Comparison of ENCODE assay signal across 15 mouse cellular contexts in genomic region chr5:65918601-65919000, GRCm38 (mm10). TPM values are rescaled to one million over a fixed set of nuclear protein-coding genes. Genes with fewer than 3 reads are reported as not detected.
DNase-seq lines count a peak whose midpoint lies in the region; ATAC-seq and TF ChIP-seq lines count a peak whose summit lies in the region.
"Had no signal": no experiment of that assay in that cellular context is flagged by ENCODE, and none has a peak within 500 bp of the region (broad histone marks: within the 10 kb centered on the region; RNA-seq: fewer than 3 reads in every experiment).

No protein-coding gene starts in this region.

- TF ChIP-seq POLR2A in cerebellum, adult 2 months (IDR thresholded peaks at IDR 0.05; ENCODE audit: borderline replicate concordance, insufficient read depth, low read length), result no peak

- peak; percentile 20 for DNase-seq in retina, postnatal 1 day
- DNase-seq in retina, embryonic 14.5 days (ENCODE audit: low spot score), result no peak
- DNase-seq in embryonic facial prominence, embryonic 14.5 days (ENCODE audit: low spot score), result peak; percentile 43
- no peak for DNase-seq in adrenal gland, adult 8-10 months
- DNase-seq in cerebellum, adult 2 months, result no peak
- DNase-seq: cerebellum, adult 11-12 months had no signal

- no peaks in the 10 kb centered on the region for H3K36me3 ChIP-seq in embryonic facial prominence, embryonic 14.5 days (ENCODE audit: control insufficient read depth, insufficient read depth, low read length)
- H3K36me3 ChIP-seq in hindbrain, embryonic 15.5 days, result no peaks in the 10 kb centered on the region
- no peaks in the 10 kb centered on the region for H3K36me3 ChIP-seq in neural tube, embryonic 14.5 days (ENCODE audit: control insufficient read depth, insufficient read depth, low read length)
- no peaks in the 10 kb centered on the region for H3K36me3 ChIP-seq in kidney, embryonic 15.5 days
- H3K36me3 ChIP-seq: G1E had no signal

- WGBS in embryonic facial prominence, embryonic 14.5 days, result 83% methylated on average over 3 of the region's 3 CpGs
- 55% methylated on average over 3 of the region's 3 CpGs for WGBS in hindbrain, embryonic 15.5 days
- WGBS in neural tube, embryonic 14.5 days, result 74% methylated on average over 3 of the region's 3 CpGs
- WGBS in kidney, embryonic 15.5 days, result 75% methylated on average over 3 of the region's 3 CpGs
- WGBS in cerebellum, adult 2 months, result 79% methylated on average over 3 of the region's 3 CpGs

- H3K9me3 ChIP-seq in embryonic facial prominence, embryonic 14.5 days (ENCODE audit: control insufficient read depth, low read length), result no peaks in the 10 kb centered on the region
- no peaks in the 10 kb centered on the region for H3K9me3 ChIP-seq in hindbrain, embryonic 15.5 days
- H3K9me3 ChIP-seq in neural tube, embryonic 14.5 days (ENCODE audit: control insufficient read depth, low read length), result no peaks in the 10 kb centered on the region
- H3K9me3 ChIP-seq in kidney, embryonic 15.5 days (replicated peaks), result no peaks in the 10 kb centered on the region
- H3K9me3 ChIP-seq: G1E had no signal

- no peak overlapping the region for H3K4me3 ChIP-seq in embryonic facial prominence, embryonic 14.5 days (ENCODE audit: low read depth, low read length)
- H3K4me3 ChIP-seq in hindbrain, embryonic 15.5 days, result no peak overlapping the region
- H3K4me3 ChIP-seq in neural tube, embryonic 14.5 days (ENCODE audit: low read depth, low read length), result no peak overlapping the region
- H3K4me3 ChIP-seq in kidney, embryonic 15.5 days (replicated peaks), result no peak overlapping the region
- no peak overlapping the region for H3K4me3 ChIP-seq in cerebellum, adult 2 months (replicated peaks; ENCODE audit: insufficient read depth, low read depth, low read length)
- H3K4me3 ChIP-seq: erythroblast, embryonic 14.5 days had no signal

- H3K27ac ChIP-seq in embryonic facial prominence, embryonic 14.5 days (replicated peaks; ENCODE audit: low read depth, low read length), result no peak overlapping the region
- H3K27ac ChIP-seq in hindbrain, embryonic 15.5 days (replicated peaks), result peak overlapping the region; percentile 76
- no peak overlapping the region for H3K27ac ChIP-seq in neural tube, embryonic 14.5 days (ENCODE audit: low read depth, low read length)
- no peak overlapping the region for H3K27ac ChIP-seq in kidney, embryonic 15.5 days
- no peak overlapping the region for H3K27ac ChIP-seq in cerebellum, adult 2 months (ENCODE audit: insufficient read depth, low read length)

- no peaks in the 10 kb centered on the region for H3K27me3 ChIP-seq in embryonic facial prominence, embryonic 14.5 days (replicated peaks; ENCODE audit: control insufficient read depth, insufficient read depth, low read length)
- H3K27me3 ChIP-seq in hindbrain, embryonic 15.5 days, result no peaks in the 10 kb centered on the region
- H3K27me3 ChIP-seq in neural tube, embryonic 14.5 days (ENCODE audit: control insufficient read depth, insufficient read depth, low read length), result no peaks in the 10 kb centered on the region
- no peaks in the 10 kb centered on the region for H3K27me3 ChIP-seq in kidney, embryonic 15.5 days
- H3K27me3 ChIP-seq in cerebellum, adult 2 months (ENCODE audit: control insufficient read depth, insufficient read depth, low read length), result no peaks in the 10 kb centered on the region
- H3K27me3 ChIP-seq: megakaryocyte, embryonic 14.5 days had no signal

- TF ChIP-seq CTCF in cerebellum, adult 2 months (IDR thresholded peaks at IDR 0.05; ENCODE audit: borderline replicate concordance, insufficient read depth, low read depth, low read length), result no peak

- 0 out of 2 replicates have a peak, but pooled peaks have one; percentile 62 for ATAC-seq in embryonic facial prominence, embryonic 14.5 days (ENCODE audit: low read depth)
- peak; percentile 82 for ATAC-seq in hindbrain, embryonic 15.5 days (ENCODE audit: low FRiP score, low read depth)
- peak; percentile 73; the same call in 1 of the 2 replicates for ATAC-seq in neural tube, embryonic 14.5 days (ENCODE audit: low read depth)
- no peak for ATAC-seq in kidney, embryonic 15.5 days (replicated peaks; ENCODE audit: low FRiP score)

- H3K9ac ChIP-seq in embryonic facial prominence, embryonic 14.5 days (ENCODE audit: low read depth, low read length), result no peak overlapping the region
- no peak overlapping the region for H3K9ac ChIP-seq in hindbrain, embryonic 15.5 days
- H3K9ac ChIP-seq in neural tube, embryonic 14.5 days (replicated peaks; ENCODE audit: low read depth, low read length), result no peak overlapping the region
- H3K9ac ChIP-seq in kidney, embryonic 15.5 days, result no peak overlapping the region

- H3K4me1 ChIP-seq in embryonic facial prominence, embryonic 14.5 days (ENCODE audit: control insufficient read depth, insufficient read depth, low read length), result no peaks in the 10 kb centered on the region
- H3K4me1 ChIP-seq in hindbrain, embryonic 15.5 days (replicated peaks), result peaks cover 16% of the 10 kb centered on the region
- H3K4me1 ChIP-seq in neural tube, embryonic 14.5 days (ENCODE audit: control insufficient read depth, insufficient read depth, low read length), result peaks cover 4% of the 10 kb centered on the region; the same call in 1 of the 2 replicates
- H3K4me1 ChIP-seq in kidney, embryonic 15.5 days, result 0 out of 2 replicates have a peak, but pooled peaks cover 5% of the 10 kb centered on the region
- H3K4me1 ChIP-seq in cerebellum, adult 2 months (ENCODE audit: control insufficient read depth, insufficient read depth, low read length), result no peaks in the 10 kb centered on the region

- H3K4me2 ChIP-seq in embryonic facial prominence, embryonic 14.5 days (ENCODE audit: low read depth, low read length), result no peak overlapping the region
- H3K4me2 ChIP-seq in hindbrain, embryonic 15.5 days, result no peak overlapping the region
- H3K4me2 ChIP-seq in neural tube, embryonic 14.5 days (ENCODE audit: low read depth, low read length), result no peak overlapping the region
- H3K4me2 ChIP-seq in kidney, embryonic 15.5 days, result no peak overlapping the region

RNA-seq across cellular contexts. Expression of gene Chrna9, which starts 16.1 kb away (rescaled TPM):
- polyA plus RNA-seq in embryonic facial prominence, embryonic 14.5 days (2014; fragmentation: Nextera tagmentation; extraction: Ambion mirVana), result 1.00 and 2.2 TPM in 2 replicates
- not detected in 2 replicates for polyA plus RNA-seq in hindbrain, embryonic 15.5 days (2015; fragmentation: Nextera tagmentation; extraction: Ambion mirVana)
- not detected in 2 replicates for polyA plus RNA-seq in neural tube, embryonic 14.5 days (2014; fragmentation: Nextera tagmentation; extraction: Ambion mirVana)
- polyA plus RNA-seq in kidney, embryonic 15.5 days (2015; fragmentation: Nextera tagmentation; extraction: Ambion mirVana), result 0.28 and 0.55 TPM in 2 replicates
- not detected for total RNA-seq in adrenal gland, adult 8-10 months (2022)
- not detected in 2 replicates for polyA plus RNA-seq in cerebellum, adult 2 months (2012; rRNA removed)
- total RNA-seq: granulocyte monocyte progenitor cell, adult 5-6 weeks; hematopoietic stem cell, adult 5-6 weeks; liver, adult 2 months had no signal
- polyA plus RNA-seq: erythroblast, embryonic 14.5 days; G1E; liver, adult 2 months had no signal

RNA-seq across cellular contexts. Expression of gene Rhoh, which starts 57.6 kb away (rescaled TPM):
- polyA plus RNA-seq in embryonic facial prominence, embryonic 14.5 days (2014; fragmentation: Nextera tagmentation; extraction: Ambion mirVana), result 1.6 and 1.7 TPM in 2 replicates
- 0.38 and 0.60 TPM in 2 replicates for polyA plus RNA-seq in hindbrain, embryonic 15.5 days (2015; fragmentation: Nextera tagmentation; extraction: Ambion mirVana)
- 0.39 and 0.52 TPM in 2 replicates for polyA plus RNA-seq in neural tube, embryonic 14.5 days (2014; fragmentation: Nextera tagmentation; extraction: Ambion mirVana)
- 0.50 and 0.78 TPM in 2 replicates for polyA plus RNA-seq in kidney, embryonic 15.5 days (2015; fragmentation: Nextera tagmentation; extraction: Ambion mirVana)
- total RNA-seq in adrenal gland, adult 8-10 months (2022), result 1 to 10 TPM in 1 of 4 experiments, under 1 TPM in 3; 0.45 to 1.2 (median 0.80) TPM
- polyA plus RNA-seq in cerebellum, adult 2 months (2012; rRNA removed), result 0.16 TPM in 2 replicates
- polyA plus RNA-seq: erythroblast, embryonic 14.5 days; G1E had no signal

Comparison
In these comparisons a context has a peak if more than half of its experiments do, and no peak if none do; other contexts are left out.
1. DNase-seq: peak in retina, postnatal 1 day (single experiment) and embryonic facial prominence, embryonic 14.5 days (single experiment); none in retina, embryonic 14.5 days (single experiment), adrenal gland, adult 8-10 months (single experiment) and cerebellum, adult 2 months (0 of 2).